Mouse (Mus musculus) bone marrow, adult 2 months (tissue): ENCODE results near the gene Arid1b.

Experiments
- CTCF ChIP-seq: fragments of 200-500 bp; IDR thresholded peaks from 2 replicates; pipeline ENCODE4 v1.5.1; 2011; ENCODE audit warnings: low read length, control low read depth; ENCODE audit not compliant: control insufficient read depth, insufficient read depth
- POLR2A ChIP-seq: fragments of 200-500 bp; IDR thresholded peaks from 2 replicates; pipeline ENCODE4 v1.6.1; 2011; ENCODE audit warnings: low read depth, mild to moderate bottlenecking, control low read depth, low read length, borderline replicate concordance; ENCODE audit not compliant: control insufficient read depth

DNA sequence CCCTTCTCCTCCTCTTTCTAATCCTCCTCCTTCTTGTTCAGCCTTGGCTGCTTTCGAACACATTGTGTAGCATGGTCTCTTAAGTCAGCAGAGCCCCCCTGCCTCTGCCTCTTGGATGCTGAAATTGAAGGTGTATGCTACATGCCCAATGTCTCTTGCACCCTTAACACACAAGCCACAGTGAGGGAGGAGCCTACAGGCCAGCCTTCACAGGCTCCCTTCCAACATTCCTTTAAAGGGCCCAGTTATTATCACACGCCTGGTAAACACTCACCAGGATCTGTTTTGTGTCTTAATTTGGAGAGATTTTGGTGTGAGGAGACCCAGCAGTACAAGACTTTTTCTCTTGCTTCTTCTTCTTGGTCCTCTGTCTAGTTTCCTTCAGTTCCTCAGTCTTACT lies 122.9 kb downstream of the Arid1b start:
- TF ChIP-seq CTCF (no peak), POLR2A (no peak)
